Mouse (Mus musculus) left cerebral cortex, adult 8-10 months (tissue): ENCODE data around the gene Gm37240. TPM values are rescaled to one million over a fixed set of nuclear protein-coding genes. Genes with fewer than 3 reads are reported as not detected.
"Not testable (repeated sequence)": the region's sequence is repeated elsewhere in the genome, so short reads cannot be mapped to it uniquely, and the experiment has no call there.

Experiments
- DNase-seq, 2 experiments: peaks; one replicate each; pipeline ENCODE4 v3.0.0; 2022; ENCODE audit warnings: low spot score in 2 of 2
- total RNA-seq, 4 experiments: library from RNA; stranded (reverse); gene quantifications; 2 replicates each; pipeline ENCODE4 v1.2.4; 2022

The Gm37240 gene
- total RNA-seq, 4 experiments from 2014 or later, result 0.50 to 4.0 (median 1.1) TPM; not detected in 1

DNA sequence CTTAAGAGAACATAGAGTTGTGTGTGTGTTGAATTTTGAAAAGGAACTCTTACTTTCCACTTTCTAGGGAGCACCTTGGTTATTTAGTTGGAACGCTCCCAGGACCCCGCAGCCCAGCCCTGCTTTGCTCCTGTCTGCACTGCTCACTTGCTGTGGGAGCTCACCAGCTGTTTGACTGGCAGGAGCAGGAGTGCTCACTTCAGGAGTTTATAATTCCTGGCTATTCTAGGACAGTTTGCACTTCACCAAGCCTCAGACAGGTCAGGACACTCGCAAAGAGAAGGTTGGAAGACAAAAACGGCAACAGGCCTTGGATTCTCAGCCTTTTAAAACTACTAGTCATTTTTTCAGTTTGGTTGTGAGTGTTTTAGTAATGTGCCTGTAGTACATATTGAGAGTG lies 962.1 kb downstream of the Gm37240 start:
- no peak for DNase-seq

DNA sequence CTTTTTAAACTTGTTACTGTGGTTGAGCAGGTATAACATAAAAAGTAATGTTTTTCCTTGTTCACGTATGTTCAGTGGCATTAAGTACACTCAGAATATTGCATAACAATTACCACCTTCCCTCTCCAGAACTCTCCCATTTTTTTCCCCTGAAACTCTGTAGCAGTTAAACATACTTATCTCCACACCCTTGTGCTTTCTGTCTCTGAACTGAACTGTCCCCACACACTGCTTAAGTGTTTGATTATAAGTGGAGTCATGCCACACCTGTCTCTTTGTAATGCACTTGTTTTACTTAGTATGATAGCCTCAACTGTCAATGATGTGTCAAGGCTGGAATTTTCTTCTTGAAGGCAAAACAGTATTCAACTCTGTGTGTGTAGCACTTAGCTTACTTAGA lies 963.6 kb downstream of the Gm37240 start:
- DNase-seq, result no peak

DNA sequence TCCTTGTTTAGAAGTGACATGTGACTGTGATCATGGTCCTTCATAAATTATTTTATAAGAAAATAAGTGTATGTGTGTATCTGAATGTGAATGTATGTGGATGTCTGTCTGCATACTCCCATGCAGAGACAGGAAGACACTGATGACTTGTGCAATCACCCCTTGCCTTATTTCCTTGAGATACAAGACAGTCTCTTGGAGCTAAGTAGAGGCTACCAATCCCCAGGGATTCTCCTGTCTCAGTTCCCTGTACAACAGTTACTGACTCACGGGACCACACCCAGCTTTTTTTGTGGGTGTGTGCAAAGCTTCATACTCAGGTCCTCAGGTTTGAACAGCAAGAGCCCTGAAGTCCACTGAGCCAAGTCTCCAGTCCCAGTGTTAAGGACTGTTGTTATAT lies 964.1 kb downstream of the Gm37240 start:
- DNase-seq, result no peak

DNA sequence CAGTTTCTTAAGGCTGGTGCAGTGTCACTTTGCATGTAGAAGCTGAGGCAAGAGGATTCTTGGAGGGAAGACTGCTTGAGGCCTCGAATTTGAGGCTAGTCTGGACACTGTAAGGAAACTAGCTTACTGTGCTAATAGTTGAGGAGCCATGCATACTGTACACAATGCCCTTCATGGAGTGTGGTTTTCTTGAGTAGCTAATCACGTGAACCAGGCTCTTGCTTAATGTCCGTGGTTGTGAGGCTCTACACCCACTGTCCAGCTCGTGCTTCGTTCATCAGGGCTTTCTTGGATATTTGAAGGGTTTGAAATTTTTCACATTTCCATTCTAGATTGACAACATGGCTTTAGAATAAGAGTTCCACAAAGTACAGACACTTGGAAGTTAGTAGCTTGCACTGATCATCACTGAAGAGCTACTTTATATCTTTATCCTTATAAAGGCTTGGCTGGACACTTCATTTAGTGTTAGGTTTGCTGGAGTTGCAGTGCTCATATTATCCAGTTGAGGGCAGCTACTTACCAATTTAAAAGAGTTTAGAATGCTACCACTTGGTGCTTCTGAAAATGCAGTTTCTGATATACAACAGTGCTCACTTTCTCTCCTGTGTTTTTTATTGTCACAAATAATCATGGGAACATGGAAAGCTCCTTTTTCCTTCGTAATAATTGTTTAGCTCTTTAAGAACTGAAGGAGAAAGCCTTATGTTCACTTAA lies 965.5 kb downstream of the Gm37240 start:
- no peak for DNase-seq

DNA sequence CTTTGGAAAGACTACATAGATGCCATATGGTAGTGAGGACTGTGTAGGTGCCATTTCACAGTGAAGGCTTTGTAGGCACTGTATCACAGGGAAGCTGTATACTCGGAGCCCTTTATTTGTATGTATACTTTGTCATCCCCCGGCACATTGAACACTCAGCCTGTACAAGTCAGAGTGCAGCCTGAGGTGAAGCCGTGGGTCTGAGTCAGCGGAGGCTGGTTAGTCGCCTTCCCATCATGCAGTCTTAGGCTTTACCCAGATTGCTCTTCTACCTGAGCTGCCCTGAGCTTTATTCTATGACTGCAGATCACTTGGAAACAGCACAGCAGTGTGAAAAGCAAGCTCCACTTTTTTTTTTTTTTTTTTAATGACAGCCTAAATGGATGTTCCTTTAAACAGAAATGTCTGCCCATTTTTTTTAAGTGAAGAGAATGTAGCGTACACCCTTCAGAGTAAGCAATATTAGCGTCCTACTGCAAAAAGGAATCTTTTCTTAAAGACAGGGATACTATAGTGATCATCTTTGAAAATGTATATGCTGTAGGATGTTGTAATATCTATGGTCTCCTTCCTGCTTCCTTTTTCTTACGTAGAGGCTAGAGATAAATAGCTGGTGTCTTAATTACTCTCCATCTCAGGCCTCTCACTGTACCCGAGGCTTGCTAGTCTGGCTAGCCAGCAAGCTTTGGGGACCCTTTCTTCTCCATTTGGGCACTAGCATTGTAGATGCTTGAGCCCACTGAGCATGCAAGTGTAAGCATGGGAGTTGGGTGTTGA lies 969.2 kb downstream of the Gm37240 start:
- DNase-seq, result no peak

DNA sequence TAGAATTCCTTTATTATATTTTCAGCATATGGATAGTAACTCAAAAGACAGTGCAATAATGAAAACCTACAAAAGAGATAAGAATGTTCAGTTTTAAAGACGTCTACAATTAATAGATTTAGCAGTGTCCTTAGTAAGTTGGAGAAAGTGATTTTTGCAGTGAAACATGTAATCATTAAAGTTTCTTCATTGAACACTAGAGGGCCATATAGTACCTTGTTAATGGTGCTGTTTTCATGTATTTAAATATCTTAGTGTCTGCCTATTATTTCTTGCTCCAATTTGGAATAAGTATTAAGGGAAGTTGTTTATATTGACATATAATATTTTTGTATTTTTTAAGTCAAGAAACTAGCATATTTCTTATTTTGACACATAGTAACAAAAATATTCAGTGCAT lies 973.0 kb downstream of the Gm37240 start:
- no peak for DNase-seq

DNA sequence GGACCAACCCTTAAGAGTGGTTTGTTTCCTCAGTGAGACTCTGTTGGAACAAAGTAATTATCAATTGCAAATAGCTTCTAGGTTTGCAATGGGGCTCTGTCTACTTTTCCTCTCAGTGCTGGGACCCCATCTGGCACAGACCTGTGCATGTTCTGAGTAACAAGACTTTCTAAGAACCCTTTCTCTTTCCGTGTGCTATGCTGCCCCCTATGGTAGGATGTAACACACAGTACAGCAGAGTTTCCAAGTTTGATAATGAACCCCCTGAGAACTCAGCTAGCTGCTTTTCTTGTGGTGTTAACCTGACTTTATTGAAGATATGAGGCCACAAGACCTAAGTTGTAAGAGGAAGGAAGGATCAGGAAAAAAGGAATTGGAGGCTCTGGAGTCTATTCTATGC lies 980.8 kb downstream of the Gm37240 start:
- no peak for DNase-seq

DNA sequence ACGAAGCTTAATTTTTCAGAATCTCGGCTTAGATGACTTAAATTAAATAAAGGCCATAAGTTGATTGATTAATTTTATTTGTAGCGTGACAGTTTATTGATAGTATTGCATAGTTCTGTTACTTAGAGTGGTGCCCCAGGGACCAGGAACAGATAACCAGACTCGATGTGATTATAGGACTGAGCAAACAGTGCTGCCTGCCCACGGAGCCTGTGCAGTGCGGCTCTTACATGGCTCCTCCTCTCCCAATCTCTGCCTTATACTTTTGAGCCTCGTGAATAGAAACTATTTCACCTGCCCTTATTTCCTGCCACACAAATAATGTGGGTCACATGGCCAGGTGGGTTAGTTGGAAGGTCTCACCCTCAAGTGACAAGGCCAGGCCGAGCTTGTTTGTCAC lies 989.4 kb downstream of the Gm37240 start:
- no peak for DNase-seq

DNA sequence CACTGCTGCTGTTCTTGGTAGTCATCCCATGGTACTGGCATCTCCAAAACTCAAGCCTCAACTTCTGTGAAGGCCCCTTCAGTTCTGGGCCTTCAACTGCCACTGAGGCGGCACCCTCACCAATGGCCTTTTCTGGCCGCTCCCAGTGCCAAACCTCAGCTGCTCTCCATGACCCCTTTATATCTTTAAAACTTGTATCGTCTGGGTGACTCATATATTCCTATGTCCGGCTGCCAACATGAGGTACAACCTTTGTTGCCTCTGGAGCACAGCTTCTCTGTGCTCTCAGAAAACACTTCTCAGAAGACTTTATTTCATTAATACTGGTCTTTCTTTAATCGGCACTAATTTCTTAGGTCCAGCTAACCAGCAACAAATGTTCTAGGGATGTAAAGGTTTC lies 996.3 kb downstream of the Gm37240 start:
- DNase-seq, result no peak

DNA sequence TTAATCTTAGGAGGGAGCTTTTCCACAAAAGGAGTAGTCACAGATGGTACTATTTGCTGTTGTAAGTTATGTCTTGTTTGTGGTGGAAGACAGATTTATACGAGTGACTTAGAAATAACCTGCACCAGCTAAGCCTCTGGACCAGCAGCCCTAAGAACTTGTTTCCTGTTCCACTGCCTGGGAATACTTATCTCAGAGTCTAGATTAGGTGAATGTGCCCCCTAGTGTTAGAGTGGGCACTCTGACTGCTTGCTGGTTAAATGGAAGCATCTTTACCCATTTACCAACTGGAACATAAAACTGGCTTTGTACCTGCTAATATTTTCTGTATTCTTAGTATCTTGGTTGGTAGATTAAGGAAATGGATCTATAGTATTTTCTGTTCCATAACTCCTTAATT lies 997.7 kb downstream of the Gm37240 start:
- no peak for DNase-seq

DNA sequence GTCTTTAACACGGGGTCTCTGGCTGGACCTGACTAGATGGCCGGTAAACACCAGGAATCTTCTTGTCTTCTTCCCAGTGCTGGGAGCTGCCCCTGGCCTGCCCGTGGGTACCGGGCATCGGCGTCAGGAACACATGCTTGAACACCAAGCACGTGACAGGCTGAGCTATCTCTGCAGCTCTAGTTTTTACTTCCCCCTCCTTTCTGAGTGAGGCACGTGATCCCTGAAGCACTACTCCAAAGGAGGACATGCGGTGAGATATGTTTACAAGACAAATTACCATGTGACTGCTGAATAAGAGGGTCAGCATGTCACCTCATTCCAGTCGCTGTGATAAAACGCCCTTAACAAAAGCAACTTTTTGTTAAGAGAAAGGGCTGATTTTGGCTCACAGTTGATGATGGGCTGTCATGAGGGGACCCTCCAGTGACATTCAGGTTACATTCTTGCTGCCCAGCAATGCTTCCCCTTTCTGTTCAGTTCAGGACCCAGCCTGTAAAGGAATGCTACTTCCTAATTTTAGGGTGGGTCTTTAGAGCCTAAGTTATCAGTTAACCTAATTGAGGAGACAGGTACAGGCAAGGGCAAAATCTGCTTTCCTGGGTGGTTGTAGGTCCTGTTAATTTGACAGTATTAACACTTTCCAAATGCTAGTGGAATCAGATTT lies 1003.4 kb downstream of the Gm37240 start:
- DNase-seq, result no peak

DNA sequence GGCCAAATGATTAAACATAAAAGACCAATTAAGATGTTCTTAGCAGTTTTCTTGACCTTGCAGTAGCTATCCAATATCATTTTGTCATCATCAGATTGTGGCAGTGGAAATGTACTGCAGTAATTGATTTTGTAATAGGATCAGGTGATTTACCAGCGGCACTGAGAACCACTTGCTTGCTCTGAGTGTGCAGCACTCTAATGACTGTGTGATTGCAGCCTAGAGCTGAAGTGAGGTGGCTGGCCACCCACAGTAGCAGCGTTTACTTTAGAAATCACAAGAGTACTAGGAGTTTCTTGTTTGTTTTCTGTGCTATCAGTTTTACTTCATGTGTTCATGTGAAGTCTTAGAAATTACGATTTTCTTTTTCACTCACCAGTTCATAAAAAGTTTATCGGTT lies 1011.1 kb downstream of the Gm37240 start:
- no peak for DNase-seq

DNA sequence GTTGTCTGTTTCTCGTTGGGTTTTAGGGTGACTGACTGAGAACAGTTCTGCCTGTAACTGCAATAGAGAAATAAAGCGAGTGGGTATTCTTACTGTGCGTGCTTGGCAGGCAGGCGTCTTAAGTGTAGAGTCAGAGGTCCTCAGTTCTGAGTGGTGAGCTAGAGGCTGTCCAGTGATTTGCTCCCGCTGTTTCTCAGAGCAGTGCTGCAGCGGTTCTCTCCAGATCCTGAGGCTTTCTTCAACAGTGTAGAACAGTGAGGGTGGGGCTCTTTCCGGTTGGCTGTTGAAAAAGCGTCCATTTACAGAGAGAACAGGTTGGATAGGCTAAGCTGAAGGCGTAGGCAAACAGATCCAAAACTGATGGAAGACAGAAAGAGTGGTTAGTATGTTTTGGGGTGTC lies 1012.0 kb downstream of the Gm37240 start:
- DNase-seq, result no peak

DNA sequence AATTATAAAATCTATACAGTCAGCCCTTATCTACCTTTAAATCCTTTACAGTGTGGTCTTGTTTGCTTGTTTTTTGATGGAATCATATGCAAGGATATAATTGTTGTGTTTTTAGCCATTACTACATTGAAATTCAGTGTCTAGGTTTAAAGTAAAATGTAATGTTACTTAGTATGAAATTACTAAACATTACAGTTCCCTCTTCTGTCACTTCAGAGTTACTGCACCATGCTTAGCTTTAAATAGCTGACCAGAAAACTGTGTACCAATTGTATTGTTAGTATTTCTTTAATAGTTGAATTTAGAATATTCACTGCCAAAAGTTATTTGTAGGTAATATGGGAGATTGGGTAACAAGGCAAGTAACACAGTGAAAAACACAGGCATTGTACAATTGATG lies 1017.2 kb downstream of the Gm37240 start:
- no peak for DNase-seq

DNA sequence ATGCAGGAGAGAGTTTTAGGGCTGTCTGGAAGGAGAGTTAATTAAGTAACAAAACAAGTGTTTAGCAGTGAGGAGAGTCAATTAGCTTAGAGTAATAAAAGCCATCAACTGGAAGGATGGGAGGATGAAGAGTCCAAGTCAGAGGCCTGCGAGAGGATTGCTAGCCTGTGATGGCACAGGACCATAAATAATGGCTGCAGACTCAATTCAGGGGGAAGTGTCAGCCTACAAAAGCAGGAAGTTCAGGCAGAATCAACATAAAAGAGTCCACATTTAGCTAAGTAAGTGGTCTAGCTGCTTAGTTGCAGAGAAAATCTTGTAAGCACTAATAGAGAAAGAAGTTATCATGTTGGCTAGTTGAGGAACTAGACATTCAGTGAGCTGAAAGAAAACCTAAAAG lies 1019.3 kb downstream of the Gm37240 start:
- DNase-seq, result no peak

DNA sequence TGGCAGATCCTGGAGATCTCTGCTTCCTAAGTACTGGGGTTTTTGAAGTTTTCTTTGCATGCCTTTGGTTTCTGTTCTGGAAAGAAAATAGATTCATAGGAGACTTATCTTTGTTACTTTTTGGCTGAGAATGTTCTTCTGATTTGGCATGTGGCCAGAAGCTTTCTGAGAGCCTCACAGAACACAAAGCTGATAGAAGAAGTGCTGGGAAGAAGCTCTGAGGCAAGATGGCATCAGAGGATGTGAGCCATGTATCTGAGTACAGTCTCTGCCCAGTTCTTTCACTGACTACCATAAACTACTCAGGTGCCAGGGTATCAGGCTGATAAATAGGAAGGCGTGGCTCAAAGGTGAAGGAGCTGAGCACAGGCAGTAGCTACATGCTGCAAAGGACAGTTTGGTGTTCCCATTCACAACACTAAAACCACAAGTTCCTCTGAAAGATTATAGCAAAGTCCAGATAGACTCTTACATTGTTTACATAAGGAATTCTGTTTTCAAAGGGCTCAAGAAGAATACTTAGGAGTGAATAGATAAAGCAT lies 1019.8 kb downstream of the Gm37240 start:
- DNase-seq, result no peak

DNA sequence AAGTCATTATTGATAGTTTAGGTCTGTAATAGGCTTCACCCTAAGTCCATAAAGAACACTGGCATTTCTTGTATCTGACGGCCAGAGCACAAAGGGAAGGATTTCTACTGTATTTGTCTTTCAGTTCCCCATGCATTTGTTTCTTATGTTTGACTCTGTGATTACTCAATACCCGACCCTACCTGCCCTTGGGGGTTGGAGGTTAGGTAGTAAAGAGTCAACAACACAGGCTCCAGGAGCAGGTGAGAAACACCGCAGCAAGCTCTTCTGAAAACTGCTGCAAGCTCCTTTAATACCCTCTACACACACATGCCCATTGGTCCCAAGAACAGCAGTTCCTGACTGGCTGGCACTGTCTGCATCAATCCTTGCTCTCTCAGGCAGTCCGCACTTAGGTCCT lies 1020.5 kb downstream of the Gm37240 start:
- DNase-seq, result no peak

DNA sequence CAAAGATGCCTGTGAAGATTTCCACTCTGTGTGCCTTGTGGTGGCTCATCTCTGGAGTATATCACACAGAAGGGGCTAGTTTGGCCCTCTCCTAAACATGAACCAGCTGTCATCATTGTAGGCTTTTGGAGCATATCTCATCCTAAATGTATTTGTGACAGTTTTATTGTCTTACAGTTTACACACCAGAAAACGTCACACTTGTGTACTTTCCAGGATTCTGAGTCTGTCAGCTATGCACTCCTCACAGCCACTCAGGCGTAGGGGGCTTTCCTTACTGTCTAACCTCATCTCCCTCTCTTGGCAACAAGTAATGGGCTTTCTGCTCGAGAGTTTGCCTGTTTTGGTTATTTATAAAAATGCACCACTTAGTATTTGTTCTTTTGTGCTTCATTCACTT lies 1021.6 kb downstream of the Gm37240 start:
- DNase-seq, result no peak

DNA sequence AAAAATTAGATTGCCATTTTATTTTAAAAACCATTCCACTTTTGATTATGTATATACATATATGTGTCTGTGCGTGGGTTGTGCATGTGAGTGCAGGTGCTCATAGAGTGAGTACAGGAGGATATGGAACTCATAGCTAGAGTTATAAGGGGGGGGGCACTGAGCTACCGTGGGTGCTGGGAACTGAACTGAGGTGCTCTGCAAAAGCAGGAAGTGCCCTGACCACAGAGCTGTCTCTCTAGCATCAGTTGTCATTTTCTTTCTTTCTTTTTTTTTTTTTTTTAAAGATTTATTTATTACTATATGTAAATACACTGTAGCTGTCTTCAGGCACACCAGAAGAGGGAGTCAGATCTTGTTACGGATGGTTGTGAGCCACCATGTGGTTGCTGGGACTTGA lies 1025.5 kb downstream of the Gm37240 start:
- not testable (repeated sequence) for DNase-seq

DNA sequence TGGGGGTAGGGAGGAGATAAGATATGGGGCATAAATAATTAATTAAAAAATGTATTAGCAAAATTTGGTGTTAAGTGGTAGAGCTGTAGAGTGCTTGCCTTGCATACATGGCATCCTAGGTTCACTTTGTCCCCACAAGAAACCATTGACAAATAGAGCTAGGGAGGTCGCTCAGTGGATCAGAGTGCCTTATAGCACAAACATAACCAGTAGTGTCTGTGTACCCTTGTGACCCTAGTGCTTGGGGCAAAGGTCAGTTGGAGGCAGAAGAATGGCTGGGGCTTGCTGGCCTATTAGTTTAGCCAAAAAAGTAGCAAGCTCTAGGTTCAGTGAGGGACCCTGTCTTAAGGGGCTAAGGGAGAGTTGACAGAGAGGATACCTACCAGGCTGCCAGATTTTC lies 1026.6 kb downstream of the Gm37240 start:
- no peak for DNase-seq

DNA sequence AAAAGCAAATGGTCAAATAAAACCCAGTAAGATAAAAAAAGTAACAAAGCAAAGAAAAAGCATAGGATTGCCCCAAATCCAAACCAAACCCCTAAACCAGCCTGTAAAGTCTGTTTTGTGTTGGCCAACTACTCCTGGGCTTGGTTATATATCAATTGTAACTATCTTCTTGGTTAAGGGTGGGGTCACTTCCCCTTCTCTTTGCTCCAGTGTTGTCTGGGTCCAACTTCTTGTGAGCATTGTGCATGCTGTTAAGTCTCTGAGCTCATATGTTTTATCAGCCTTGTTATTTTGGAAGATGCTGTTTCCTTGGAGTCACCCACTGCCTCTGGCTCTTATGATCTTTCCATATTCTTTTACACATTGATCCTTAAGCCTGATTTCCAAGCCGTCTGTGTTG lies 1032.9 kb downstream of the Gm37240 start:
- DNase-seq, result no peak

DNA sequence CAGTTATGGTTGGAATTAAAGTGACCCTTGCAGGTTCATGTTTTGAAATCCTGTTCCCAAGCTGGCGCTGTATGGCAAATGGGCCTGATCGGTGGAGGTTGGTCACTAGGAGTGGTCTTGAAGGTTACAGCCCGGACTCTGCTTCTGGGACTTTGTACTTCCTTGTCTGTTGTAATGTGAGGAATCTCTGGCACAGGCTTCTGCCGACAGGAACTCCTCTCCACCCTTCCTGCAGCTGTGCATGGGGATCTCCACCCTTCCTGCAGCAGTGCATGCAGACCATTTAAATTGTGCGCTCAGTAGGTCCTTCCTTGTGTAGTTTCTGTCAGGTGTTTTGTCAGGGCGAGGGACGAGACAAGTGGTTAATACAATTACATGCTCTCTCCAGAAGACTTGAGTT lies 1034.4 kb downstream of the Gm37240 start:
- no peak for DNase-seq
